Mouse (Mus musculus) thymus, postnatal 25 days (tissue): ENCODE results near the gene Agbl3.

Experiments
- DNase-seq: peaks from one replicate; pipeline ENCODE4 v3.0.0; 2022

The Agbl3 gene

DNA sequence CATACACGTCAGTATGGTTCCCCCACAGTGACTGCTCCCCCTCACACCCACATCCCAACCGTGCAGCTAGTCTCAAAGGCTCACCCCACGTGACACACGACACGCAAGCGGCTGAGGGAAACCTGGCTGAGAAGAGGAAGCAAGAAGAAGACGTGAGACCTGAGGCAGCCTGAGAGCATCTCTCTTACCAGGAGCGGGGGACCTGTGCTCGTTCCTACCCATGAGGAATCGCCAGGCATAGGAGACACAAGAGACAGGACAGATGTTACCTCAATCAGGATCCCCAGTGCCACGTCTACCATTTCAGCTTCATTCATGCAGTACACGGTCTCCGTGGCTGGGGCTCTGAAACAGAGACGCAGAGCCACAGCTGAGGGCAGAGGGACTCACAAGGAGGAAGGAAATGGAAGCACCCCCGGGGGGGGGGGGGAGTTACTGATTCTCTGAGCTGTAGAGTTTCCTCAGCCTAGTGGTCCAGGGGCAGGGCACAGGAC lies 95.1 kb downstream of the Agbl3 start:
- peak; percentile 86 for DNase-seq

DNA sequence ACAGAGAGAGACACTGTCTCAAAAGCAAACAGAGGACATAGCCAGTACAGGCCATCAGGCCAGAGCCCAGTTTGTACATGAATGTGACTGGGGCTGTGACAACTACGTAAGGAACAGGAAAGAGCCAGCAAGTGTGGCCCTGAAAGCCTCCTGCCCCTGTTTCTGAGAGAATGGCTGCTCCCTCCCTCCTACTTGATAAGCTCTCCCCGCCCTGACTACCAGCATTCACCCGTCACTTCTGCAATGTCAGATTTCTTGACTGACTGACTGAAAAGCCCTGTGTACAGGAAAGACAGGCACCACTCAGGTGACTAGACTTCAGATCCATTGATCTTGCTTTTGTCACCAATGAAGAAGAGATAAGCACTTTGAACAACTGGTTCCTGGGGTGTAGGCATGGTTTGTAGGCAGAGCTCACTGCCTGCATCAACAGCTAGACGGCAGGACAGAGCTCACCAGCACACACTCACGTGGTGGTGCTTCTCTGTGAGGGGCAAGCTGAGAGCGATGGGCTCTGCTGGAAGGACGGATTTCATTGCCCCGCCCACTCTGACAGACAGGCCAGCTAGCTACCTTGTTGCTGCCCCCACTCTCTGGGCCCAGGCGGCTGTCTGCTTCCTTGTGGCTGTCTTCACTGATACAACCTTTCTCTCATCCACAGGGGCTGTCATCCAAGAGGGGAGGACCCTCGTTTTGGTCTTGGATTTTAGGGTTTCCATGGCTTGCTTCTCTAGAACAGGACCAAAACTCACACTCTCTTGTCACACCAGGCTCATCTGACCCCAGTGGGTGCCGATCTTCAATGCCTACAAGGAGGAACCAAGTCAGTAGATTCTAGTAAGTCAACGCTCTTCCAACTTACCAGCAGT lies 96.0 kb downstream of the Agbl3 start:
- DNase-seq, result peak; percentile 44

DNA sequence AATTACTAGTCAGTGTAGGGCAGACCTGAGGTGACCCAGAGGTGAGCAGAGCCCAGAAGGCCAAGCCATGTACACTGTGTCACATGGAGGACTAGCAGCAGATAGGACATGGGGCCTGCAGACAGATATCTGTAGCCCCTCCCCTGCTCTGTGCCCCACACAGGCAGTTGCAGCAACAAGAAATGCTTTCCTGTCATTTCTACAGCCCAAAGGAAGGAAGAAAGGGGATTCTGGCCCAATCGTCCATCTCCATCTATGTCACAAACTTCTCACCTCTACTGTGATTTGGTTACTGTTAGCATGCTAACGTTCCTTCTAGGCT lies 96.6 kb downstream of the Agbl3 start:
- DNase-seq, result no peak

DNA sequence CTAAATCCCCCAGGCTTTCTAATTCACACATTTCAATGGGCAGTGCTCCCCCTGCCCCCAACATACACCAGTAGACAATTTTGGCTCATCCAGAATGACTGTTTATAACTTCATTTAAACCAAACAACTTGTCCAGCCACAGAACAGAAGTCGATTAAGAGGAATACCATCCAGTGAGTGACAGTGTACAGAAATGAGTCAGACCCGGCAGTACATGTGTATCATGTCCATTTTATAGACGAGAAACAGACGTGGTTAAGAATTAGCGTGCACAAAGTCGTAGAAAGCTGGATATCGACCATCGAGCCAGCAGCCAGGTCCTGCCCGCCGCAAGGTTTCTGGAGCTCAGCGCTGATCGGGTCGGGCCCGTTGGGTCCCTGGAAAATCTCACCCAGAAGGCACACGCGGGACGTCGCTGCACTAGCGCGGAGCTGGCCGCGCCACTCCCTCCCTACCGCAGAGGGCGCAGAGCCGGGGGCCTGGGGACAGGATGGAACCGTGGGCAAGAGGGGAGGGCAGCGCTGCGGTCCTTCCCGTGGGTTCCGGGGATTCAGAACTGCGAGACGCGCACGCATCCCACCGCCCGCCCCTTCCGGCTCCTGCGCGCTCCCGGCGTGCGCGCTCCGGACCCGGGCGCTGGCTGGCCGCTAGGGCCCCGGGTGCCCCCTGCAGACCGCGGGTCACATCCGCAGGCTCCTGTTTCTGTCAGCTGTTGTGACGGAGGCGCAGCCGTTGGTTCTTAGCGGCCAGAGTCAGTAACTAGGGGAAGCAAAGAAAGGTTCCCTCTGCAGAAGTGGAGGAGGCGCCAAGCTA lies 97.5 kb downstream of the Agbl3 start, which contains the start of gene Cyren:
Gene Cyren (minus strand): TSS at position 552 of the 813 bp plus-strand sequence.
- DNase-seq, result peak; percentile 95

DNA sequence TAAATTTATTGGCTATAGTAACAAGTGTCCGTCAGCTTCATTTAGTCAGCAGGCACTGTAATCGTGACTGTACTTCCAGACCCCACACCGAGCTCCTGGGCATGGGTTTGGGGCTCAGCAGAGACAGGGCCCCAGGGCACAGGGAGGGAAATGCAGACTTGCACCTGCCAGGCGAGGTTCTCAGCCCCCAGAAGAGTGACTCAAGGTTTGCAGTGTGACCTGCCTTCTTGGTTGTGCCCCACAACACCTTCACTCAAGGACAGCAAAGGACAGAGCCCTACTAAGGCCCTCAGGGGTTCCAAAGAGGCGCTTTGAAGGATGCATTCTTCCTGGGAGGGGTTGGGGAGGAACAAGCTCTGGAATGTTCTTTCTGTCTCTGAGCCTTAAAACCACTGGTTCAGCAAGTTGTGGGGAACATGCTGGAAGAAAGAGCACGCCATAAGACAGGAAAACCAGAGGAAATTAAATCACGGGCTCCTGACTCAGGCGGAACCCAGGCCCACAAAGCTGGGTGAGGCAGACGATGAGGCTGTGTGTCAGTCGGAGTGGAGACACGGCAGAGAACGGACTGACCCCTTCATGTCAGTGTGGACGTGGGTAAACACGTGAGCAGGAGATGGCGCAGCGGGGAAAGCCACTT lies 99.0 kb downstream of the Agbl3 start:
- no peak for DNase-seq

DNA sequence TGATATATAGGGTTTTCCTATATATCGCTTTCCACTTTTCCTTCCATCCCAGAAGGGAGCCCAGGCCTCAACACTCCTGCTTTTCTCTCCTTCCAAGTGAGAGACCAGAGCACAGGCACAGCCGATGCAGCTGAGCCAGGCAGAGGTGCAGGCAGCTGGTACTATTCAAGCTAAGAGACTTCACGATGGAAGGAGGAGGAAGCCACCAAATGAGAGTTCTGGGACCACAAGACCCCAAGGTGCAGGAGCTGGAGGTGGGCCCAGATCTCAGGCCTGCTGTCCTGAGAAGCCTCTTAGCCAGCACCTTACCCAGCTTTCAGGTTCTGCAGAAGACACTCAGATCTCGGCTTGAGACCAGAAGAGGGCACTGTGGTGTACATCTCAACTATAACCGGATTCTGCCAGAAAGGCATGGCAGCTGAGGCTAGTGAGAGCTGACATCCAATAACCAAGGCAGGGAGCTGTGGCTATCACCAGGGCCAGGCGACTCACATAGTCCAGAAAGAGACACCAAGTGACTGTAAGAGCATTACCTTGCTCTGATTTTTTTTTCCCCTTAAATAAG lies 99.8 kb downstream of the Agbl3 start:
- peak; percentile 64 for DNase-seq

DNA sequence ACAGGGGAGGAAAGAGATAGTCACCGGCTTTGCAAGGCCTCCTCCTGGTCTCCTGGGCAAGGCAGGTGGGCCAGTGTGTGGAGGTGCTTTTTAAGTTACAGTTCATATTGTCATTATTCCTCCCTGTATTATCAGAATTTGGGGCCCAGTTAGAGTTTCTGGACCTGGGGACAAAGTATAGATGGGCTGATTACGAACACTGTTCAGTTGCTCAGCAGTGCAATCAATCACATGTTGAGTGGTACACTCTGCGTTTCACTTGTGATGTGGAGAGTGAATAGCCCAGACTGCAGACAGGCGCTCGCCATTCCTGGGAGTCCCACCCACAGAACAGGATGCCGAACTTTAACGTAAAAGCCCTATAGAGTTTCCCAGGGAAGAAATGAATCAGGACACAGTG lies 104.5 kb downstream of the Agbl3 start:
- no peak for DNase-seq

DNA sequence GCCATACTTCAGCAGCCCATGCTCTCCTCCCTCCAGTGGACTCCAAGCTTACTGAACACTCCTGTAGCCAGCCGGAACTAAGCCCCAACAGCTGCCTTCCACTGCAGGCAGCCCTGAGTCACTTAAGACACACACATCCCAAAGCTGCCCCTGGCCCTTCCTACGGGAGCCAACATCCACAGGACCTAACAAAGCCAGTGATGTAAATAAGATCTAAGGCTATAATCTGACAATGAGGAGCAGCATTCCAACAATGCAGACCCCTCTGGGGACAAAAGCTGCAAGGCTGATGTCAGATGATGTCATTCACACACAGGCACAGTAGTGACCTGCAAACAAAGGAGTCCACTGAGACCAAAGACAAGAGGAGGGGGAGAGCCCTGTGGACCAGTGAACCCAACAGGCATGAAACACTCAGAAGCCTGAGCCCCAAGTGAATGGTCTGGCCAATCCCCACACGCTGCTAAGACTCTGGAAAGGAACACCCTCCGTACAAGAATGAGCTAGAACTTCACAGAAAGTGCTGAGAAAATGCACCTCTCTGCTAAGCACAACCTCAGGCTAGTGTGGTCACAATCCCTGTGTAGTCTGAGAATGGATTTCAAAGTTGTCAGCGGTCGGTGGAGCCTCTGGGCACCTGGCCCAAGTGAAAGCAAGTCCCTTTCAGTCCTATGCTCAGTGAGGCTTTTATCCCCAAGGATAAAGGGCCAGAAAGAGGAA lies 107.1 kb downstream of the Agbl3 start:
- no peak for DNase-seq

DNA sequence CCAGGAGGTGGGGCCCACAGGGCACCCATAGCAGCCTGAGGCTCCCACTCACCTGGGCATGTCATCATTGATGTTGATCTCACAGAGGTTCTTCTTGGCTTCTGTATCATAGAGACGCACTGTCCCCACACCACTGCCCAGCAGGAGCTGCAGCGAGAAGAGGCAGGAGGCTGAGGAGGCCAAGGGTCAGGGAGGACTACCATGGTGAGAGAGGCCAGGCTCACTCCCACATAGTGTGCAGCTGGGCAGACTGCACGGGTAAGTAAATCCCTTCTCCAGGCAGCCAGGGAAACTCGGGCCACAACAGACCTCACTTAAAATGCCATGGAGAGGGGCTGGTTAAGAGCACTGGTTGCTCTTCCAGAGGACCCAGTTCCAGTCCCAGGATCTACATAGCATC lies 109.0 kb downstream of the Agbl3 start:
- DNase-seq, result no peak

DNA sequence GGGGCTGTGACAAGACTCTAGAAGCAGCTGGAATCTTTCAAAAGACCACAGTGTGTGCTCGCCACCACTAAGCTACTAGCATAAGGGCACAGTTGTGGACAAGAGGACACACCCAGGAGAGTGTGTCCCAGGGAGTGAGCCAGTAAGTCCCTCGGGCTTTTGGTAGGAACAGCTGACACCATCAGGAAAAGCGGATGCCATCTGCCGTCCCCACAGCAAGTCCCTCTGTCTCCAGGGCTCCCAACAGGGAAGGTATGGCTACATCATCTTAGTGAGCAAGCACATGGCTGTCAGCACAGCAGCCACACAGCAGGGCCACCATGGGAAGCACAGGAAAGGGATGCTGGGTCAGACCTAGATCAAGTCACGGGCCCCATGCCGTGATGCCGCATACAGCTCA lies 115.3 kb downstream of the Agbl3 start:
- no peak for DNase-seq

DNA sequence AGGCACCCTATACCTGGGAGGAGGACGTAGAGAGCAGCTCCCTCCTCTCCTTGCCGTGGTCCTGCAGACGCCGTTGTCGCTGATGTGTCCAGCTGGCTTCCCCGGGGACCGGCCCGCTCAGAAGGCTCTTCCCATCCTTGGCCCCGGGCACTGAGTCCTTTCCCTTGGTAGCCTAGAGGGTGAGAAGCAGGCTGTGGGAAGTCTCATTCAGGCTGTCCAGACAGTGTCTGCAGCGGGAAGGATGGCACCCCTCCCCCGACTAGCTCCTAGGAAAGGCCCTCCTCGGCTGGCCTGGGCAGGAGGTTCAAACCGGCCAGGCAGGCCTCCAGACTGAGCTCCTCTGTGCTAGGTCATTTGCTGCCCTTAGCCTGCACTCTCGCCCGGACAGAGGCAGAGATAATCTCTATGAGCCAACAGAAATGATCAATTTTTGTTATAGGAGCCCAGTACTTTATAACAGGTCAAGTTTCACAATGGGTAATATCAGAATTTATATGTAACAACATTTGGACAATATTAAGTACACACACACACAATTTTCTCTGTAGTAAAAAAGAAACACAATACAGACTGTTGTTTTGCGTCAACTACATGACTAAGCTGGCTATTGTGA lies 116.0 kb downstream of the Agbl3 start:
- no peak for DNase-seq

DNA sequence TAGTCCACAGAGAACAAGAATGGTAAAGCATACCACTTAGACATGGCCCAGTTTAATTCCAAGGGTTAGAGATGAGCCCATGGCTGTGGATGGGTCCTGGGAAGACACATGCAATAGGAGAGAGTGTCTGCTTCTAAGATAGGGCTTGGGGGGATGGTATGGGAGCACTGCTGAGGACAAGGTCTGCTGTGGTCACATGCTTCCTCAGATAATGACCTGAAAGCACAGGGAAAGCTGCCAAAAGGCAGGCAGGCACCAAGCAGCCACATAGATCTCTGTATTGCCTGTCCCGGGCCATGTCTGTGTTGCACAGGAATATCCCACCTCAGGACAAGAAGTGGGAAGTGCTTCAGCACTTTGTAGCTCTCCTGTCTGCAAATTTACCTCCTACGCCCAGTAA lies 118.9 kb downstream of the Agbl3 start:
- DNase-seq, result no peak

DNA sequence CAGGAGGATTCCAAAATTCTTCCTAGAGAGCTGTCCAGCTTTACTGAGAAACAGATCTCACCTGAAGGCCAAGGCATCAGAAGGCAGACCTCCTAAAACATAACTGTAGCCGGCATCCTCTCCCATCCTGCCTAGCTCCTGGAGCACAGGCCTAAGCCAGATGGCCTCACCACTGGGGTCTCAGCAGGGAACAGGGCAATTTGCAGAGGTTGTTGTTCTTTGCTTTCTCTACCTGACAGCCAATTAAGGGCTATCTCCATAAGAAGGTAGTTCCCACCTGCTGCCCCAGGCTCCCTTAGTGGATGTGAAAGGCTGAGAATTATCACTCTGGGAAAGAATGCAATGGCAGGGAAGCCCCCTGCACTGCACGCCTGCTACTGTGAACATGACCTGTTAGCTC lies 120.8 kb downstream of the Agbl3 start:
- DNase-seq, result no peak

DNA sequence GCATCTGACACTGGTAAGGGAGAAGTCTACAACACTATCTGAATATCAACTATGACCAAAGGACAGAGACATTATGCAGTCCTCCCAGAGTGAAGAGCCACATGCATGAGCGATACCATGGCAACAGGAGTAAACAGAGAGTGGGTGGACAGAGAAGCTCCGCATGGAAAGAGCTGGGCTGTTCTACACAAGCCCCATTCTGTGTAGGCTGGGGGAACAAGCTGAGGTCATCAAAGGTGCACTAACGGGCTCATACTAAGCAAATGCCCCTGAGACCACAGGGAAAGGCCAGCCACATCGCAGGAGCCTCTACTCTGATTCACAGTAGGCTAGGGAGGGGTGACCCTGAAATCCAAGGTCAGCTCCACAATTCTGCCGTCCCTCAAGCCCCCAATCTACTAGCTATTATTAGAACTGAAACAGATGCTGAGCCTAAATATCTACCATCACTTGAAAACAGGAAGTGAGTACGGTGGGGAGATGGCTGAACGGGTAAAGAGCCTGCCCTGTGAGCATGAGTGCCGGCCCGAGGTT lies 121.7 kb downstream of the Agbl3 start:
- no peak for DNase-seq

DNA sequence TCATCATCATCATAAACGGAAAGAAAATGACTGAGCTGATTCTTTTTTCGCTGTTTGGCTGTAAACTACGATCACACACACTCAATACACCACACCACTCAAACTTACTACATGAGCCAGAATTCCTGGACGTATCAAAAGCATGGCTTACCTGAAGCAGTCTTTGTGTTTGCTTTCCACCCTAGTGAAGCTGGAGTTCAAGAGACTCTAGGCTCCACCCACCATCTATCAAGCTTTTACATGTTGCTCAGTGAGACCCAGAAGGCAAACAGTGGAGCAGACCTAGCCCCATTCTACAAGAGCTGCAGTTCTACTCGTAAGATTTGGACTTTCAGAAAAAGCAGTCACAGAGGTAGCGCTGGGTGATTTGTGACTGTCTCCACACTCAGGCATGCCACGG lies 122.3 kb downstream of the Agbl3 start:
- DNase-seq, result no peak

DNA sequence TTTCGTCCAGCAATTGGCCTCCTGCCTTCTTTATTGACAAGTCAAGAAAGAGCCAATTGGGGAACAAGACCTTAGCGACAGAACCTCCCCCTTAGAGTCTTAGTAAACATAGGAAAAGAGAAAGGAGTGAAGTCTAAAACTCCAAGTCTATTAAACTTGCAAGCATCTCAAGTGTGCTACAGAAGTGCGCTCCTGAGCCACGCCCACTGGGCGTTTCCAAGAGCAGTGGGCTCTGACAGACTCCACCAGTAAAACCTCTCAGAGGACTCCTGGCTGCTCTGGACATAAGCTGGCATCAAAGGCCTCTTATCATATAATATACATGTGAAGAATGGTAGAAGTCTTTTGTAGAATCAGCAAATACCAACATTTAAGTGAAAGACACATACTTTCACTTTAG lies 123.2 kb downstream of the Agbl3 start:
- no peak for DNase-seq

DNA sequence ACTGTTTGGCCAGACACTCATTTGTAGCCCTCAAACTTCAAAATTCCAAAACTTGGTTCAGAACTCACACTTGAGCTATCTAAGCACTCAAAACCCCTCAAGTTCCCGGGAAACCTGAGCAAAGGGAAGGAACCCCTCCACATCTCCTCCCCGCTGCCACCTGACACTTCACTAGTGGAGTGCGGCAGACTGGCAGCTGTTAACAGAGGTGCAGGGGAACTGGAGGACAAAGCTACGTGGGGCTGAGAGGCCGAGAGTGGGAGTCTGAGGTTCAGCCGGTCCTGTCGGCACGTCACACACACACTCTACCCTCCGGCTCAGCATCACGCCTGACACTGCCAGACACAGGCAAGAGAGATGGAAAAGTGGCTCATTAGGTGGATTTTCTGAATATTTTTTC lies 123.6 kb downstream of the Agbl3 start:
- no peak for DNase-seq

DNA sequence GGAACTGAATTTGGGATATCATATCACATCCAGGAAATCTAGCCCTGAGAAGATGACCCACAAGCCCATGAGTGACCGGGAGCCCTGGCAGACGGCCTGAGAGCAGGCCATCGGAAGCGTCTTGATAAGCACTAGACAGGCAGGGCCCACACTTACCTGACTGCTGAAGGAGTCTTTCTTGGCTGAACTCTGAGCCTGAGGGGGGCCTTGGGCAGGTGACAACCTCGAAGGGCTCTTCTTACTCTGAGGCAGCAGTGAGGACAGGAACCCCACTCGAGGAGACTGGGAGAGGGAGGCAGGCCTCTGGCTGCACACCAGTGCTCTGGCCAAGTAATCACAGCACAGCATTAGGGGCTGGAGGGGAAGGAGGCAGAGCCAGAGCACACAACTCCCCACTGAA lies 124.1 kb downstream of the Agbl3 start:
- no peak for DNase-seq

DNA sequence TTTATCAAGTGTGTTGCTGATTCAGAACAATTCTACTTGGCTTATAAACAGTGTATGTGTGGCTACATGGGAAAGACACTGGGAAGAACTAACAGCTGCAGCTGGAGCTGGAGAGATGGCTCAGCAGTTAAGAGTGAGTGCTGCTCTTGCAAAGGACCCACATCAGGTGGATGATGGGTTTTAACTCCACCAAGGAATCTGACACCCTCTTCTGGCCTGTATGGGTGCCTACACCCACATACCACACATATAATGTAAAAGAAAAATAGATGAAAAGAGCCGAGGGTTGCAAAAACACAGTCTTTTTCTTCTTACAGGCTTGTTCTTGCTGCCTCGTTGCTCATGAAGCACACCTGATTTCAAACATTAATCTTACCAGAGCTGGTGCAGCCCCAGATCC lies 125.9 kb downstream of the Agbl3 start:
- no peak for DNase-seq

DNA sequence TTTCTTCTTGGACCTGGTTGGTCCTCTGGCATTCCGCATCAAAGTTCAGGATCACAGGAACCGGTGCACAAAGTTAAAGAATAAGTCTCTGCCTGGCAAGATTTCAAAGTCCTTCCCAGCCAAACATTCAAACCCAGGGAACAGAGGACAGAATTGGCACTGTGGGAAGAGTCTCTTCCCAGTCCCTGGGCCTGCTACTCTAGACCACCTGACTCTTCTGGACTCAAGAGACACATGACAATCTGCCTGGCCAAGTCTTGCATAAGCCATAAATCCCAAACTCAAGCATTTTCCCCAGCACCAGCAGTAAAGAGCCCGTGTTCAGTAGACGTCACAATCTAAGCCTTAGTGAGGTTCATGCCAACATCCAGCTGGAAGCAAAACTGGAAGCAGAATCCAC lies 126.4 kb downstream of the Agbl3 start:
- DNase-seq, result no peak

DNA sequence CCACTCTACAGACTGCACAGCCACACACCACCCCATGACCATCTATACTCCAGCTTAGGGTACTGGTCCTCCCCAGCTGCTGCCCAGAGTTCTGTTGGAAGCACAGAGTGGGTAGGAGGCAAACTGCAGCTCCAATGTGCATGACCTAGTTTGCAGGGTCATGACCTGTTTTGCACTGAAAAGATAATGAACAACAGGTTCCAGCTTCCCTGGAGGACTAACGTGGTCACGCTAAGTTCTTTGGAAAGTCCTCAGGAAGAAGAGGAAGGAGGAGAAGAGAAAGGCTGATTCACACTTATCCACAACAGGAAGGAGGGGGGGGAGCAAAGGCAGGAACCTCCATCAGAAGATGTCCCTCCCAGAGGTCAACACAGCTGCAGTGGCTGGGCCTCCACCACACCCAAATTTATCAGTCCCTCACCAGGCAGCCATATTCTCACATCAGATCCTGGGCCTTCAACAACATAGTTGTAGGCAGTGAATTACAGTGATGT lies 126.9 kb downstream of the Agbl3 start:
- no peak for DNase-seq
